Mouse (Mus musculus): ENCODE data around the gene Mx1. TPM values are rescaled to one million over a fixed set of nuclear protein-coding genes. Genes with fewer than 3 reads are reported as not detected.

The Mx1 gene
- polyA plus RNA-seq, 1 experiment from 2014 or later = not detected

DNA sequence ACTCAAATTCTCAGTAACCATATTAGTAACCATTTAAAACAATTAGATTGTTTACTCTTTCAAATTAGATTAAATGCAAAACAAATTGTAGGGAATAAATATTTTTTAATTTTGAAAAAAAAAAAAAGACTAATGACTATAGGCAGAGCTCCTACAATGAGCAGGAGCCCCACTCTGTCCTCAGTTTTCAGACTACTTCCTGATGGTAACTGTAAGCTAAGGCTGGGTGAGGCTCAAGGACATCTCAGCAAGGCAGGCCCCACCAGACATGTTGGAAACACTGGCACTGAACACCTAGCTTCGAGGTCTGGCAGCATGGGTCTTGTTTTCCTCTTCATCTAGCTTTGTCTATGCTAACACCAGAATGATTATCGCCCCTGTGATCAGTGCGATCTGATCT lies 35.4 kb upstream of the Mx1 start:
- Histone ChIP-seq H3K4me1 (ENCODE audit: control insufficient read depth, insufficient read depth, low read length) (no peaks in the 10 kb centered on the region), H3K9ac (ENCODE audit: low read depth, low read length) (no peak overlapping the region), H3K4me2 (replicated peaks; ENCODE audit: low read depth, low read length) (no peak overlapping the region), H3K9me3 (ENCODE audit: control insufficient read depth, low read length) (no peaks in the 10 kb centered on the region), H3K36me3 (ENCODE audit: control insufficient read depth, insufficient read depth, low read length) (no peaks in the 10 kb centered on the region), H3K4me3 (ENCODE audit: low read length) (no peak overlapping the region), H3K27ac (ENCODE audit: low read depth, low read length) (no peak overlapping the region), H3K27me3 (ENCODE audit: control insufficient read depth, insufficient read depth, low read length) (no peaks in the 10 kb centered on the region)
- ATAC-seq (ENCODE audit: low FRiP score, low TSS enrichment) = no peak
- 97% methylated on average over 3 of the region's 3 CpGs for WGBS

DNA sequence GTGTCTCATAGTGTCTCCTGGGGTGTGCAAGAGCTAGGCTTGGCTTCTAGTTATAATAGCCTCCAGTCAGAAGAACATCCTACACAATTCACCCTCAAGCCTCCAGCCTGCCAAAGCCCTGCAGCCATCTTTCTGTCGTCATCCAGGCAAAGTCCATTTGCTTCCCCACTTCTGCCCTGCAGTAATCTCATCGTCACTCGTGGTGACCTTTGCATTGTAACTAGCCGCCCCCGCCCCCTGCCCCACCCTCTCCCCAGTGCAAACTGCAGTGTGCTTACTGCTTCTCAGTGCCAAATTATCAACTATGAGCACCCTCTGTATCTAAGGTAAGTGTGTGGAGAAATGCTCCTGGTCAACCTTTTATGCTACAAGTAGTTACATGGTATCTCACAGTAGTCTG lies 35.0 kb upstream of the Mx1 start:
- Histone ChIP-seq H3K27me3 (ENCODE audit: control insufficient read depth, insufficient read depth, low read length) (no peaks in the 10 kb centered on the region), H3K4me2 (replicated peaks; ENCODE audit: low read depth, low read length) (no peak overlapping the region), H3K9ac (ENCODE audit: low read depth, low read length) (no peak overlapping the region), H3K36me3 (ENCODE audit: control insufficient read depth, insufficient read depth, low read length) (no peaks in the 10 kb centered on the region), H3K4me3 (ENCODE audit: low read length) (no peak overlapping the region), H3K9me3 (ENCODE audit: control insufficient read depth, low read length) (no peaks in the 10 kb centered on the region), H3K4me1 (ENCODE audit: control insufficient read depth, insufficient read depth, low read length) (no peaks in the 10 kb centered on the region), H3K27ac (ENCODE audit: low read depth, low read length) (no peak overlapping the region)
- WGBS = 38% methylated on average over 5 of the region's 5 CpGs
- no peak for ATAC-seq (ENCODE audit: low FRiP score, low TSS enrichment)

DNA sequence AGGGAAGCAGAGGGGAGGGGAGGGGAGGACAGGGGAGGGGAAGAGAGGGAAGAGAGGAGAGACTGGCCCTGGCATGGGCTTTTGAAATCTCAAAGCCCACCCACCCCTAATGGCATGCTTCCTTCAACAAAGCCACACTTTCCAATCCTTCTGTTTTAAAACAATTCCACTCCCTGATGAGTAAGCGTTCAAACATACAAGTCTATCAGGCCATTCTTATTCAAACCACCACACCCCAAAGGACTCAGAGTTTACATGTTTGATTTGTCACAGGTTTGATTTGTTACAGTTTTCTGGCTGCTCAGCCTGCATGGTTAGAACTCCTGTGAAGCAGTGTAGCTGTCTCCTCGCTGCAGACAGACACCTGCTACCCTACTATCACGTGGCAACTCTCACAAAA lies 33.3 kb upstream of the Mx1 start:
- H3K36me3 ChIP-seq (ENCODE audit: control insufficient read depth, insufficient read depth, low read length) = no peaks in the 10 kb centered on the region
- no peak overlapping the region for H3K9ac ChIP-seq (ENCODE audit: low read depth, low read length)
- whole genome bisulfite sequencing = 67% methylated on average over 3 of the region's 3 CpGs
- H3K9me3 ChIP-seq (ENCODE audit: control insufficient read depth, low read length) = no peaks in the 10 kb centered on the region
- H3K4me3 ChIP-seq (ENCODE audit: low read length) = no peak overlapping the region
- no peak overlapping the region for H3K27ac ChIP-seq (ENCODE audit: low read depth, low read length)
- H3K4me2 ChIP-seq (replicated peaks; ENCODE audit: low read depth, low read length) = no peak overlapping the region
- no peaks in the 10 kb centered on the region for H3K4me1 ChIP-seq (ENCODE audit: control insufficient read depth, insufficient read depth, low read length)
- H3K27me3 ChIP-seq (ENCODE audit: control insufficient read depth, insufficient read depth, low read length) = no peaks in the 10 kb centered on the region
- ATAC-seq (ENCODE audit: low FRiP score, low TSS enrichment) = no peak

DNA sequence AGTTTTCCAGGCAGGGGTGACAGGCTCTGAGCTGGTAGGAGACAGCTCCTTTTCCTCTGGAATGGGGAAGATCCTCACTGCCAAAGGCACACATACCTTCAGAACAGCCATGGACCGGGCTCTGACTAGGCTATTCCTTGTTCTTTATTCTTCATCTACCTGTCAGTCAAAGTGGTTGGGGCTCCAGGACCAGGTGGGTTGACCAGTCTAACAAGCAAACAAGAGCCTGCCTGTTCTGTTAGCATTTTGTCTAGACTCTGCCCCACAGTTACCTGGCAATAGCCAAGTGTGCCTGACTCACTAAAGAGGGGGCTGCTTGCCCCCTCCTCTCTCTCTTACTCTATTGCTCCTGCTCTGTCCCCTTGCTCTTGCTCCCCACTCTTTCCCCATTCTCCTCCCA lies 29.7 kb upstream of the Mx1 start:
- Histone ChIP-seq H3K9me3 (ENCODE audit: control insufficient read depth, low read length) (no peaks in the 10 kb centered on the region), H3K4me2 (replicated peaks; ENCODE audit: low read depth, low read length) (no peak overlapping the region), H3K9ac (ENCODE audit: low read depth, low read length) (no peak overlapping the region), H3K4me3 (ENCODE audit: low read length) (no peak overlapping the region), H3K27me3 (ENCODE audit: control insufficient read depth, insufficient read depth, low read length) (no peaks in the 10 kb centered on the region), H3K4me1 (ENCODE audit: control insufficient read depth, insufficient read depth, low read length) (no peaks in the 10 kb centered on the region), H3K27ac (ENCODE audit: low read depth, low read length) (no peak overlapping the region), H3K36me3 (ENCODE audit: control insufficient read depth, insufficient read depth, low read length) (no peaks in the 10 kb centered on the region)
- ATAC-seq (ENCODE audit: low FRiP score, low TSS enrichment) = no peak
- WGBS = 94% methylated on average over 1 of the region's 1 CpGs

DNA sequence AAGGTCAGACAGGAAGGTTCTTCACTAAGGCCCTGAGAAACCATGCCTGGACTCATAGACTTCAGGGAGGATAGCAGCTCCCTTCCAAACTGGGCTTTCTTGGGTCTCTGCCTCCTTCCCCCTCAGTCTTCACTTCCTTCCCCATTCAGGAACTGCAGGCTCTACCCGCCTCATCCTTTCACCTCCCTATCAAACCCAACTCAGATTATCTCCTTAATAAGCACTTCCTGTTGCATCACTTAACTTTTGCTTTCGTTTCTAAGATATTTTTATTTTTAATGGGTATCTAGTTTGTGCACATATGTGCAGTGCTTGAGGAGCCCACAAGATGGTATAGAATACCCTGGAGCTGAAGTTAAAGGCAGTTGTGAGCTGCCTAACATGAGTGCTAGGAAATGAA lies 15.9 kb upstream of the Mx1 start:
- H3K9ac ChIP-seq (ENCODE audit: low read depth, low read length) = no peak overlapping the region
- no peak for ATAC-seq (ENCODE audit: low FRiP score, low TSS enrichment)
- WGBS = 79% methylated on average over 2 of the region's 2 CpGs

DNA sequence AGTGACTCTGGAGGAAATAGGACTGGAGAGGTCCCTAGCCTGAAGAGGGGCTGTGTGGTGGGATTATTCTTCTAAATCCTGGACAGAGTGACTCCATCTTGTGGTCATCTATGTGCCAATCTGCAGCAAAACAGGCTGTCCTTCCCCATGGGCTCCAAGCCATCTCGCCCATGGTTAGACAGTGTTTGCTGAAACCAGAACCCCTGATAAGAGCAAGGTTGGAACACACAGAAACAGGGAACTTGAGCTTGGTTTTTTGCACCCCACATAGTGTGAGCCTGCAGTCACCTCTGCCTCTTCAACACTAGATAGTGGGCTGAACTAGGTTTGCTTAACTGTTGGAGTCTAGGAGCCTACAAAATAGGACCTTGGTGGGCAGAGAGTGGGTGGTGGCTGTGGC lies 13.8 kb upstream of the Mx1 start:
- H3K36me3 ChIP-seq (ENCODE audit: control insufficient read depth, insufficient read depth, low read length) = no peaks in the 10 kb centered on the region
- no peaks in the 10 kb centered on the region for H3K9me3 ChIP-seq (ENCODE audit: control insufficient read depth, low read length)
- no peak overlapping the region for H3K4me3 ChIP-seq (ENCODE audit: low read length)
- H3K9ac ChIP-seq (ENCODE audit: low read depth, low read length) = no peak overlapping the region
- 79% methylated on average over 1 of the region's 1 CpGs for WGBS
- no peaks in the 10 kb centered on the region for H3K4me1 ChIP-seq (ENCODE audit: control insufficient read depth, insufficient read depth, low read length)
- H3K27ac ChIP-seq (ENCODE audit: low read depth, low read length) = no peak overlapping the region
- H3K4me2 ChIP-seq (replicated peaks; ENCODE audit: low read depth, low read length) = no peak overlapping the region
- no peak for ATAC-seq (ENCODE audit: low FRiP score, low TSS enrichment)
- no peaks in the 10 kb centered on the region for H3K27me3 ChIP-seq (ENCODE audit: control insufficient read depth, insufficient read depth, low read length)

More for the DNA sequence above, 15.9 kb upstream of the Mx1 start:
- no peaks in the 10 kb centered on the region for H3K36me3 ChIP-seq (ENCODE audit: control insufficient read depth, insufficient read depth, low read length)
- H3K4me3 ChIP-seq (ENCODE audit: low read length) = no peak overlapping the region
- no peak overlapping the region for H3K27ac ChIP-seq (ENCODE audit: low read depth, low read length)
- no peaks in the 10 kb centered on the region for H3K9me3 ChIP-seq (ENCODE audit: control insufficient read depth, low read length)
- no peak overlapping the region for H3K4me2 ChIP-seq (replicated peaks; ENCODE audit: low read depth, low read length)
- H3K27me3 ChIP-seq (ENCODE audit: control insufficient read depth, insufficient read depth, low read length) = no peaks in the 10 kb centered on the region
- no peaks in the 10 kb centered on the region for H3K4me1 ChIP-seq (ENCODE audit: control insufficient read depth, insufficient read depth, low read length)

DNA sequence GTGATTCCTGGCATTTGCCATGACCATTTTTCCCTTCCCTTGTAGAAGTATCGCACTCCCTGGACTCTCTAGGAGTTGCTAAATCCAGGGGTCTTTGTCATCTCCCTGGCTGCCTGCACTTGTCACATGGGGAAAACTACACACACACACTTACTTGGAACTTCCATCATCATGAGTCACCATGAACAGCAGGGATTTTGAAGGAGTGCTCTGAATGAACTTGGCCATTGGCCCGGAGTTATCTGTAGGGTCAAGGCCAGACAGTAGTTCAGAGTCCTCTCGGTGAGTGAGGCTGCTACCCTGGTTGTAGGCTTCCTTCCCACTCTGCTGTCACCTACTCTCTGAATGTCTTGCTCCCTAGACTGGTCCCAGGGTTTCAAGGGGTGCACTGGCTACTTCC lies 12.9 kb upstream of the Mx1 start:
- H3K4me1 ChIP-seq (ENCODE audit: control insufficient read depth, insufficient read depth, low read length) = no peaks in the 10 kb centered on the region
- 87% methylated on average over 3 of the region's 3 CpGs for WGBS
- H3K9me3 ChIP-seq (ENCODE audit: control insufficient read depth, low read length) = no peaks in the 10 kb centered on the region
- no peak overlapping the region for H3K4me2 ChIP-seq (replicated peaks; ENCODE audit: low read depth, low read length)
- no peak overlapping the region for H3K27ac ChIP-seq (ENCODE audit: low read depth, low read length)
- H3K36me3 ChIP-seq (ENCODE audit: control insufficient read depth, insufficient read depth, low read length) = no peaks in the 10 kb centered on the region
- no peak overlapping the region for H3K4me3 ChIP-seq (ENCODE audit: low read length)
- H3K27me3 ChIP-seq (ENCODE audit: control insufficient read depth, insufficient read depth, low read length) = no peaks in the 10 kb centered on the region
- H3K9ac ChIP-seq (ENCODE audit: low read depth, low read length) = no peak overlapping the region
- no peak for ATAC-seq (ENCODE audit: low FRiP score, low TSS enrichment)

DNA sequence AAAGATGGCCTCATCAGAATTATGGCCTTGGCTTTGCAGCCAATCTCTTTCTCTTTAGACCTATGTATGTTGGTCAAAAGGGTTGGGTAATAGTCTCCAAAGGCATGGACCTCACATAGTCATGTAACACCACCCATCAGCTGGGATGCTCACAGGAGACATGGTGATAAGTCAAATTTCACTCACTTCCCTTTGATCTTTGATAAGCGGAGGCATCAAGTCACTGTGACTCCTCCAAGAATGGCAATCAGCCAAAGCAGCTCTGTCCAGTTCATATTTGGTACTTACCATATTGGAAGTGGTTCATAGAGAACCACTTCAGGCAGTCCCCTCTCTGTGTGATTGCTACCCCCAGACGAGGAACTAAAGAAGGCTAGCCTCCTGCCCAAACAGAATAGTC lies 12.0 kb upstream of the Mx1 start:
- Histone ChIP-seq H3K36me3 (ENCODE audit: control insufficient read depth, insufficient read depth, low read length) (no peaks in the 10 kb centered on the region), H3K27ac (ENCODE audit: low read depth, low read length) (no peak overlapping the region), H3K4me3 (ENCODE audit: low read length) (no peak overlapping the region), H3K4me2 (replicated peaks; ENCODE audit: low read depth, low read length) (no peak overlapping the region), H3K27me3 (ENCODE audit: control insufficient read depth, insufficient read depth, low read length) (no peaks in the 10 kb centered on the region), H3K4me1 (ENCODE audit: control insufficient read depth, insufficient read depth, low read length) (no peaks in the 10 kb centered on the region), H3K9ac (ENCODE audit: low read depth, low read length) (no peak overlapping the region), H3K9me3 (ENCODE audit: control insufficient read depth, low read length) (no peaks in the 10 kb centered on the region)
- ATAC-seq (ENCODE audit: low FRiP score, low TSS enrichment) = no peak
- whole genome bisulfite sequencing = 77% methylated on average over 2 of the region's 2 CpGs

DNA sequence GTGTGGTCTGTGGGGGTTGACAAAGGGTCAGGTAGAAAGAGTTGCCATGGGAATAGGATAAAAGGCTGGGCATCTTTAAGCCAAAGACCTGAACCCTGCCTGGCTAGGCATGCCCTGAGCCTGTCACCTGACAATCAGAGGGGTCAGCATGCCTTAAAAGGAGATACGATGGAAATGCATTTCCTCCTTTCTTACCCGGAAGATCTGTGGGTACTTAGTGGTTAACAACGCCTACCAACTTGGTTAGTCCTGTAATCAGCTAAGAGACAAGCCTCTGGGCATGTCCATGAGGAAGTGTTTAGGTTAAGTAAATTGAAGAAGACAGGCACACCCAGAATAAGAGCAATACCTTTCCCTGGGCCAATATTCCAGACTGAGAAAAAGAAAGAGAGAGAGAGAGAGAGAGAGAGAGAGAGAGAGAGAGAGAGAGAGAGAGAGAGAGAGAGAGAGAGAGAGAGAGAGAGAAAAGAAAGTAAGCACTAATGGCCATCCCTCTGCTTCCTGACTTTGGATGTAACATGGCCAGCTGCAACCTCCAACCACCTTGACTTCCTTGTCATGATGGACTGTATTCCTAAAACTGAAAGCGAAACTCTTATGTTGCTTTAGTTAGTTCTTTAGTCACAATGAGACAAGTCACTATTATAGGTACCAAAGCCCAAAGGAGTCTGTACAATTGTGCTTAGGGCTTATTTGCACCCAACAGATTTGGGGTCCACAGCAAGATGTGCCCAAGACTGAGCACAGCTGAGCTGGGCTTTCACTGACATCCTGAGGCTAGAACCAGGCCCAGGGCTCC lies 5.5 kb upstream of the Mx1 start:
- no peak overlapping the region for H3K9ac ChIP-seq (ENCODE audit: low read depth, low read length)
- no peak for ATAC-seq (ENCODE audit: low FRiP score, low TSS enrichment)
- no peaks in the 10 kb centered on the region for H3K36me3 ChIP-seq (ENCODE audit: control insufficient read depth, insufficient read depth, low read length)
- no peaks in the 10 kb centered on the region for H3K9me3 ChIP-seq (ENCODE audit: control insufficient read depth, low read length)
- no peak overlapping the region for H3K4me3 ChIP-seq (ENCODE audit: low read length)
- no peaks in the 10 kb centered on the region for H3K4me1 ChIP-seq (ENCODE audit: control insufficient read depth, insufficient read depth, low read length)
- H3K27ac ChIP-seq (ENCODE audit: low read depth, low read length) = no peak overlapping the region
- no peaks in the 10 kb centered on the region for H3K27me3 ChIP-seq (ENCODE audit: control insufficient read depth, insufficient read depth, low read length)
- WGBS = 85% methylated on average over 4 of the region's 4 CpGs
- no peak overlapping the region for H3K4me2 ChIP-seq (replicated peaks; ENCODE audit: low read depth, low read length)
